Mouse (Mus musculus) lung, embryonic 15.5 days (tissue): ENCODE results near the gene Olfr566. TPM values are rescaled to one million over a fixed set of nuclear protein-coding genes. Genes with fewer than 3 reads are reported as not detected.

ENCODE experiments used
- ATAC-seq: fragments of 200-750 bp; cut with Nextera tagmentation; 2 replicates; pipeline ENCODE4 v1.8.0; 2017; ENCODE audit warnings: moderate number of reproducible peaks, borderline replicate concordance; ENCODE audit not compliant: low FRiP score, low TSS enrichment; ENCODE audit errors: extremely low read depth
- H3K27ac ChIP-seq: fragments of 300-500 bp; sonication (generic); 2 replicates; pipeline ENCODE4 v1.5.1; 2015; ENCODE audit warnings: moderate library complexity, mild to moderate bottlenecking, inconsistent platforms
- H3K27me3 ChIP-seq: fragments of 300-500 bp; sonication (generic); 2 replicates; pipeline ENCODE4 v1.6.1; 2015; ENCODE audit warnings: inconsistent platforms
- H3K36me3 ChIP-seq: fragments of 300-500 bp; sonication (generic); 2 replicates; pipeline ENCODE4 v1.6.1; 2015; ENCODE audit warnings: inconsistent platforms
- H3K4me1 ChIP-seq: fragments of 300-500 bp; sonication (generic); 2 replicates; pipeline ENCODE4 v1.6.1; 2015; ENCODE audit warnings: inconsistent platforms
- H3K4me2 ChIP-seq: fragments of 300-500 bp; sonication (generic); 2 replicates; pipeline ENCODE4 v1.6.1; 2015; ENCODE audit warnings: inconsistent platforms, mild to moderate bottlenecking, moderate library complexity
- H3K4me3 ChIP-seq: fragments of 300-500 bp; sonication (generic); 2 replicates; pipeline ENCODE4 v1.5.1; 2015; ENCODE audit warnings: mild to moderate bottlenecking, inconsistent platforms
- H3K9ac ChIP-seq: fragments of 300-500 bp; sonication (generic); 2 replicates; pipeline ENCODE4 v1.6.1; 2015; ENCODE audit warnings: inconsistent platforms
- H3K9me3 ChIP-seq: fragments of 300-500 bp; sonication (generic); 2 replicates; pipeline ENCODE4 v1.6.1; 2016; ENCODE audit warnings: inconsistent platforms
- WGBS: fragments of 180-500 bp; shearing (Covaris S2); methylation state at CpG from one replicate; pipeline ENCODE4 v1.1.7; 2015; 5-methylcytosine and 5-hydroxymethylcytosine counted together
- polyA plus RNA-seq: library from polyadenylated mRNA; unstranded; fragments of >200 nt; fragmentation: Nextera tagmentation; extraction: Ambion mirVana; gene quantifications from 2 replicates; pipeline ENCODE4 v1.2.1, GENCODE M21; 2015

Olfr566 gene
- not detected in 2 replicates for polyA plus RNA-seq

- no peak within 1 kb of the TSS for H3K4me3 ChIP-seq
- H3K27ac ChIP-seq: no peak within 1 kb of the TSS
- WGBS: 69% methylated on average over 1 of the region's 1 CpGs
- no peaks in the 10 kb centered on the region for H3K4me1 ChIP-seq
- no peak within 1 kb of the TSS for H3K4me2 ChIP-seq
- H3K9me3 ChIP-seq: no peaks in the 10 kb centered on the region
- ATAC-seq: no peak
- no peaks in the 10 kb centered on the region for H3K27me3 ChIP-seq
- no peaks in the 10 kb centered on the region for H3K36me3 ChIP-seq
- no peak within 1 kb of the TSS for H3K9ac ChIP-seq
Observed at GRCm38 (mm10) chr7:102858665-102859064, at the start of gene Olfr566. Gene Olfr566, minus strand, starts transcription at chr7:102858765.

GRCm38 (mm10) chr7:102890782-102891181, 32.2 kb upstream of the Olfr566 start, which contains the start of gene Olfr569:
Gene Olfr569, minus strand, starts transcription at chr7:102890882.
- ATAC-seq: no peak
- H3K4me3 ChIP-seq: no peak within 1 kb of the TSS
- H3K4me2 ChIP-seq: no peak within 1 kb of the TSS
- H3K9me3 ChIP-seq: no peaks in the 10 kb centered on the region
- no peaks in the 10 kb centered on the region for H3K4me1 ChIP-seq
- no peak within 1 kb of the TSS for H3K9ac ChIP-seq
- H3K36me3 ChIP-seq: no peaks in the 10 kb centered on the region
- 61% methylated on average over 3 of the region's 3 CpGs for WGBS
- H3K27me3 ChIP-seq: no peaks in the 10 kb centered on the region
- H3K27ac ChIP-seq: no peak within 1 kb of the TSS

- ATAC-seq: no peak
- no peak within 1 kb of the TSS for H3K27ac ChIP-seq
- no peaks in the 10 kb centered on the region for H3K27me3 ChIP-seq
Observed at GRCm38 (mm10) chr7:102876822-102877221, 18.3 kb upstream of the Olfr566 start, which contains the start of gene Olfr568. Gene Olfr568, plus strand, starts transcription at chr7:102877122.

GRCm38 (mm10) chr7:102855807-102856206, 2.8 kb downstream of the Olfr566 start:
- no peak overlapping the region for H3K27ac ChIP-seq
- H3K9ac ChIP-seq: no peak overlapping the region
- no peak overlapping the region for H3K4me3 ChIP-seq
- ATAC-seq: no peak
- no peaks in the 10 kb centered on the region for H3K9me3 ChIP-seq
- no peak overlapping the region for H3K4me2 ChIP-seq
- H3K27me3 ChIP-seq: no peaks in the 10 kb centered on the region
- H3K4me1 ChIP-seq: no peaks in the 10 kb centered on the region
- H3K36me3 ChIP-seq: no peaks in the 10 kb centered on the region

More at GRCm38 (mm10) chr7:102876822-102877221, 18.3 kb upstream of the Olfr566 start, which contains the start of gene Olfr568:
- no peaks in the 10 kb centered on the region for H3K4me1 ChIP-seq
- H3K4me2 ChIP-seq: no peak within 1 kb of the TSS
- H3K4me3 ChIP-seq: no peak within 1 kb of the TSS
- H3K9ac ChIP-seq: no peak within 1 kb of the TSS
- H3K36me3 ChIP-seq: no peaks in the 10 kb centered on the region
- H3K9me3 ChIP-seq: no peaks in the 10 kb centered on the region

Other genes with a start within 250 kb of the Olfr566 start
- gene Olfr553, start 240.5 kb downstream of the Olfr566 start, polyA plus RNA-seq: not detected in 2 replicates
- gene Olfr554, start 220.3 kb downstream of the Olfr566 start, polyA plus RNA-seq: not detected in 2 replicates
- not detected in 2 replicates for gene Olfr555, start 199.9 kb downstream of the Olfr566 start, polyA plus RNA-seq
- not detected in 2 replicates for gene Olfr556, start 193.9 kb downstream of the Olfr566 start, polyA plus RNA-seq
- gene Trim68, start 171.4 kb downstream of the Olfr566 start, polyA plus RNA-seq: 13.2 and 14.0 TPM in 2 replicates
- gene Olfr557, start 162.9 kb downstream of the Olfr566 start, polyA plus RNA-seq: not detected in 2 replicates
- gene Olfr558, start 156.6 kb downstream of the Olfr566 start, polyA plus RNA-seq: 0.28 and 0.49 TPM in 2 replicates
- gene Olfr33, start 139.7 kb downstream of the Olfr566 start, polyA plus RNA-seq: not detected in 2 replicates
- gene Olfr559, start 131.3 kb downstream of the Olfr566 start, polyA plus RNA-seq: not detected in 2 replicates
- gene Olfr560, start 99.4 kb downstream of the Olfr566 start, polyA plus RNA-seq: 0.09 TPM in 1 of 2 replicates, not detected in the other
- 0.21 and 0.36 TPM in 2 replicates for gene Olfr78, start 99.3 kb downstream of the Olfr566 start, polyA plus RNA-seq
- not detected in 2 replicates for gene Olfr561, start 87.5 kb downstream of the Olfr566 start, polyA plus RNA-seq
- not detected in 2 replicates for gene Olfr564, start 55.3 kb downstream of the Olfr566 start, polyA plus RNA-seq
- not detected in 2 replicates for gene Olfr568, start 18.4 kb upstream of the Olfr566 start, polyA plus RNA-seq
- not detected in 2 replicates for gene Olfr569, start 32.1 kb upstream of the Olfr566 start, polyA plus RNA-seq
- not detected in 2 replicates for gene Olfr570, start 35.8 kb upstream of the Olfr566 start, polyA plus RNA-seq
- gene Olfr571, start 58.8 kb upstream of the Olfr566 start, polyA plus RNA-seq: not detected in 2 replicates
- gene Olfr572, start 65.6 kb upstream of the Olfr566 start, polyA plus RNA-seq: not detected in 2 replicates
- not detected in 2 replicates for gene Olfr573-ps1, start 83.8 kb upstream of the Olfr566 start, polyA plus RNA-seq
- not detected in 2 replicates for gene Olfr574, start 89.7 kb upstream of the Olfr566 start, polyA plus RNA-seq
- gene Olfr575, start 100.0 kb upstream of the Olfr566 start, polyA plus RNA-seq: not detected in 2 replicates
- gene Olfr576, start 103.9 kb upstream of the Olfr566 start, polyA plus RNA-seq: not detected in 2 replicates
- not detected in 2 replicates for gene Olfr577, start 117.2 kb upstream of the Olfr566 start, polyA plus RNA-seq
- not detected in 2 replicates for gene Olfr578, start 130.6 kb upstream of the Olfr566 start, polyA plus RNA-seq
- not detected in 2 replicates for gene Olfr582, start 179.3 kb upstream of the Olfr566 start, polyA plus RNA-seq
- not detected in 2 replicates for gene Olfr583, start 192.5 kb upstream of the Olfr566 start, polyA plus RNA-seq
- not detected in 2 replicates for gene Olfr584, start 223.1 kb upstream of the Olfr566 start, polyA plus RNA-seq
- gene Olfr585, start 239.0 kb upstream of the Olfr566 start, polyA plus RNA-seq: not detected in 2 replicates